Mouse (Mus musculus): ENCODE results near the gene Specc1.

Specc1 gene

GRCm38 (mm10) chr11:61968875-61969274 is 12.3 kb downstream of the Specc1 start:
- DNase-seq (ENCODE audit: low spot score in 2 of 2), result no peak

- no peak for DNase-seq (ENCODE audit: low spot score in 2 of 2)
Observed at GRCm38 (mm10) chr11:61970901-61971300, 14.3 kb downstream of the Specc1 start.

- DNase-seq (ENCODE audit: low spot score in 2 of 2), result no peak
Observed at GRCm38 (mm10) chr11:61971441-61972221, 15.1 kb downstream of the Specc1 start.

GRCm38 (mm10) chr11:61974106-61974707 is 17.6 kb downstream of the Specc1 start:
- DNase-seq (ENCODE audit: low spot score in 2 of 2), result no peak

GRCm38 (mm10) chr11:61975783-61976182 is 19.2 kb downstream of the Specc1 start:
- DNase-seq (ENCODE audit: low spot score in 2 of 2), result no peak

- no peak for DNase-seq (ENCODE audit: low spot score in 2 of 2)
Observed at GRCm38 (mm10) chr11:61981285-61981684, 24.7 kb downstream of the Specc1 start.

GRCm38 (mm10) chr11:61982828-61983227 is 26.3 kb downstream of the Specc1 start:
- no peak for DNase-seq (ENCODE audit: low spot score in 2 of 2)

- no peak for DNase-seq (ENCODE audit: low spot score in 2 of 2)
Observed at GRCm38 (mm10) chr11:61986939-61987338, 30.4 kb downstream of the Specc1 start.

- DNase-seq (ENCODE audit: low spot score in 2 of 2), result peak in 1 of 2 experiments; percentile 17
Observed at GRCm38 (mm10) chr11:61989647-61990046, 33.1 kb downstream of the Specc1 start.

GRCm38 (mm10) chr11:61991576-61991975 is 35.0 kb downstream of the Specc1 start:
- DNase-seq (ENCODE audit: low spot score in 2 of 2), result no peak

GRCm38 (mm10) chr11:61992671-61993285 is 36.2 kb downstream of the Specc1 start:
- no peak for DNase-seq (ENCODE audit: low spot score in 2 of 2)

- DNase-seq (ENCODE audit: low spot score in 2 of 2), result no peak
Observed at GRCm38 (mm10) chr11:61999501-61999900, 42.9 kb downstream of the Specc1 start.

- DNase-seq (ENCODE audit: low spot score in 2 of 2), result no peak
Observed at GRCm38 (mm10) chr11:62000099-62000498, 43.5 kb downstream of the Specc1 start.

- DNase-seq (ENCODE audit: low spot score in 2 of 2), result no peak
Observed at GRCm38 (mm10) chr11:62001977-62002376, 45.4 kb downstream of the Specc1 start.

GRCm38 (mm10) chr11:62004881-62005240 is 48.3 kb downstream of the Specc1 start:
- DNase-seq (ENCODE audit: low spot score in 2 of 2), result no peak

GRCm38 (mm10) chr11:62005241-62005910 is 48.8 kb downstream of the Specc1 start:
- DNase-seq (ENCODE audit: low spot score in 2 of 2), result peak; percentile 46 to 54

- no peak for DNase-seq (ENCODE audit: low spot score in 2 of 2)
Observed at GRCm38 (mm10) chr11:62005911-62006260, 49.3 kb downstream of the Specc1 start.

GRCm38 (mm10) chr11:62006680-62007079 is 50.1 kb downstream of the Specc1 start:
- no peak for DNase-seq (ENCODE audit: low spot score in 2 of 2)

GRCm38 (mm10) chr11:62007984-62008383 is 51.4 kb downstream of the Specc1 start:
- no peak for DNase-seq (ENCODE audit: low spot score in 2 of 2)

- DNase-seq (ENCODE audit: low spot score in 2 of 2), result peak; percentile 45 to 61
Observed at GRCm38 (mm10) chr11:62010625-62011231, 54.2 kb downstream of the Specc1 start.

- no peak for DNase-seq (ENCODE audit: low spot score in 2 of 2)
Observed at GRCm38 (mm10) chr11:62012039-62012438, 55.5 kb downstream of the Specc1 start.

- DNase-seq (ENCODE audit: low spot score in 2 of 2), result no peak
Observed at GRCm38 (mm10) chr11:62013449-62013848, 56.9 kb downstream of the Specc1 start.

Data from left cerebral cortex, adult 9 months (tissue).